Mouse (Mus musculus) megakaryocyte, embryonic 14.5 days (primary cell): ENCODE data around the gene Fry. TPM values are rescaled to one million over a fixed set of nuclear protein-coding genes. Genes with fewer than 3 reads are reported as not detected.

Experiments used
- H3K27me3 ChIP-seq: replicated peaks from 2 replicates; pipeline ENCODE3; 2012; ENCODE audit warnings: inconsistent platforms
- H3K36me3 ChIP-seq: replicated peaks from 2 replicates; pipeline ENCODE3; 2012; ENCODE audit warnings: low read length, inconsistent platforms, mixed read lengths
- H3K4me1 ChIP-seq: 2 replicates; pipeline ENCODE4 v1.6.1; 2012; ENCODE audit warnings: inconsistent platforms
- H3K4me3 ChIP-seq: replicated peaks from 2 replicates; pipeline ENCODE3; 2012; ENCODE audit warnings: moderate library complexity, mild to moderate bottlenecking, inconsistent platforms
- H3K9me3 ChIP-seq: 2 replicates; pipeline ENCODE4 v1.6.1; 2012; ENCODE audit warnings: inconsistent platforms
- FLI1 ChIP-seq: IDR thresholded peaks from 2 replicates; pipeline ENCODE4 v1.6.1; 2012; ENCODE audit warnings: low read length, inconsistent platforms, mixed read lengths
- GATA1 ChIP-seq: IDR thresholded peaks from 3 replicates; pipeline ENCODE4 v1.6.1; 2012; ENCODE audit warnings: mixed read lengths, low read length, inconsistent platforms, borderline replicate concordance
- polyA plus RNA-seq: library from polyadenylated mRNA; stranded (reverse); fragments of >175 nt; gene quantifications from 2 replicates; pipeline ENCODE4 v1.2.3, GENCODE M21; 2012; ENCODE audit warnings: low replicate concordance; ENCODE audit not compliant: insufficient read depth

Gene Fry
- polyA plus RNA-seq, 1 experiment: 1.5 TPM

DNA sequence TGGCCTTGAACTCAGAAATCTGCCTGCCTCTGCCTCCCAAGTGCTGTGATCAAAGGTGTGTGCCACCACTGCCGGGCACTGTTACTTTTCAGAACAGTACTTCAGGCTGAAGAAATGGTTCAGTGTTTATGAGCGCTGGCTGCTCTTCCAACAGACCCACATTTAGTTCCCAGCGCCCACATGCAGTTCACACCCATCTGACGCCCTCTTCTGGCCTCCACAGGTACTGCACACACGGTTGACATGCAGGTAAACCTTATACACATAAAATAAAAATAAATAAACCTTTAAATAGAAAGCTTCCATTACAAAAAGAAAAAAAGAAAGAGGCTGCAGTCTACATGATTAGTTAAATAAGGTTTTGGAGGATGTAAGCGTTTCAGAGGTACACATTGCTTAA is 88.3 kb downstream of the Fry start:
- H3K9me3 ChIP-seq: peaks cover 8% of the 10 kb centered on the region; the same call in 1 of the 2 replicates
- no peaks in the 10 kb centered on the region for H3K27me3 ChIP-seq
- peaks cover 7% of the 10 kb centered on the region for H3K36me3 ChIP-seq
- peaks cover 6% of the 10 kb centered on the region for H3K4me1 ChIP-seq
- no peak overlapping the region for H3K4me3 ChIP-seq
- TF ChIP-seq FLI1: no peak
- TF ChIP-seq GATA1: no peak

DNA sequence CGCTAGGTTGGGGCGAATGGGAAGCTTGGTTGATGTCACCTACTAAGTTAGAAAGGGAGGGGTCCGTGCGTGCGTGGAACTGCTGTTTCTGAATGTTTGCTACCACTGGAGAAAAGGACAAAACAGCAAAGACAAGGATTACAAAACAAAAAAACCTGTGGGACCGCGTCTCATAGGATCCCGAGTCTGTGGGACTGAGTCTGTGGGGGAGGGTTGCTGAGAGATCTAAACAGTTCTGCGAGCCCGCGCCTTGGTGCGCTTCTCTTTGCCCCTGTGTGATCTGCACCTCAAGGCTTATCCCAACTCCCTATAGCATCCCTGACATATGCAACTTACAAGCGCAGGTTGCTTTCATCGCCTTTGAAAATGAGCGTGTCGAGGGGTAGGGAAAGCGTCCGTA is 89.2 kb downstream of the Fry start:
- no peak for TF ChIP-seq FLI1
- no peak for TF ChIP-seq GATA1
- H3K4me1 ChIP-seq: peaks cover 6% of the 10 kb centered on the region
- H3K4me3 ChIP-seq: no peak overlapping the region
- H3K36me3 ChIP-seq: peaks cover 10% of the 10 kb centered on the region
- H3K27me3 ChIP-seq: no peaks in the 10 kb centered on the region
- peaks cover 8% of the 10 kb centered on the region; the same call in 1 of the 2 replicates for H3K9me3 ChIP-seq

DNA sequence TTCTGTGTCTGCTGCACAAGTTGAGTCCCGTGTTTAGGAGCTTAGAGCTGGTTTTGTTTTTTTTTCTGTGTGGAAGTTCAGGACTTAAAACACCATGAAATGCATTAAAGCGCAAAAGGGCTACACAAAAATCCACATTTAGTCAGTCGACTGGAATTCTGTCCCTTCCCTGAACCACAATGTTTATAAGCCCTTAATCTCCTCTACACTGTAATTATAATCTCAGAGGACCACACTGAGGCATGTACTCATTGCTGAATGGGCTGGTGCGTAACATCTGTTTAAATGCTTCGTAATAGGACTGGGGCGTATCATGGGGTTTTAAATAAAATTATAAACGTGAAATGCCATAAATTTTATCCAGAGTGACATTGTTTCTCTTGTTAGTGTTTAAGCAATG is 89.6 kb downstream of the Fry start:
- Histone ChIP-seq H3K4me1 (peaks cover 6% of the 10 kb centered on the region), H3K27me3 (no peaks in the 10 kb centered on the region), H3K36me3 (peaks cover 10% of the 10 kb centered on the region), H3K4me3 (no peak overlapping the region), H3K9me3 (peaks cover 8% of the 10 kb centered on the region; the same call in 1 of the 2 replicates)
- TF ChIP-seq FLI1: no peak
- TF ChIP-seq GATA1: no peak

DNA sequence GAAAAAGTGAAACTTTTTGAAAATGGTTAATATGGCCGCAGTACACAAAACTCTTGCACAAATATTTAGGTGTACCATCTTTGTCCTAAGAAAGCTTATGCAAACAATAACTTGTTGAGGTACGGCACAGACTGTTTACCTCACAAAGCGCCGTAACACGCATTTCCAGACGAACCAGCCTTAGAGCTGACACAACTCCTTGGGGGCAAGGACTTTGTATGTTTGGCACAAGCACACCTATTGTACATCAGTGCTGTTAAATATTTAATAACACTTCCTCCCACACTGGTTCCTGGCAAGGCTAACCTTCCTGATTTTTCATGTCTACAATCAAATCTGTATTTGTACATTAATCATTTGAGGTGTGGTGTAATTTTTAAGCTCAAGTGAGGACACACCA is 95.6 kb downstream of the Fry start:
- H3K9me3 ChIP-seq: peaks cover 21% of the 10 kb centered on the region
- no peak overlapping the region for H3K4me3 ChIP-seq
- no peak for TF ChIP-seq GATA1
- no peaks in the 10 kb centered on the region for H3K27me3 ChIP-seq
- H3K4me1 ChIP-seq: peaks cover 6% of the 10 kb centered on the region
- H3K36me3 ChIP-seq: peaks cover 15% of the 10 kb centered on the region

DNA sequence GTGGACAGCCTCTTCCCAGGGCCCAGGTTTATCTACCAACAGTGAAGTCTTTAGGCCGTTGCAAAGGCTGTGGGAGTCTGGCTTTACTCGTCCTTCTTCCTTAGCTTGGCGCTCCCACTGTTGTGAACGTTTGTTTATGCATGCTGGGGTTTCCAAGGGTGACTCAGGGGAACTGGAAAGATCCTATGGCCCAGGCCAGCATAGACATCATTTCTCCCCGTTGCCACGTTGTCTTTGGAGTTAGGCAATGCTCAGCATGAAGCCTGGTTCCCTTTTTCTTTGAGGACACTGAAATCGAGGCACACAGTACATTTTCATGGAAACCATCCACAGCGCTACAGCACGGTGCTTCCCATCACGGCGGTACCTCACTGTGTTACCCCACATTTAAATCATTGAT is 97.6 kb downstream of the Fry start:
- peaks cover 14% of the 10 kb centered on the region for H3K36me3 ChIP-seq
- no peaks in the 10 kb centered on the region for H3K4me1 ChIP-seq
- H3K4me3 ChIP-seq: peak overlapping the region; percentile 15
- H3K9me3 ChIP-seq: peaks cover 19% of the 10 kb centered on the region
- no peaks in the 10 kb centered on the region for H3K27me3 ChIP-seq
- TF ChIP-seq FLI1: no peak
- TF ChIP-seq GATA1: no peak

DNA sequence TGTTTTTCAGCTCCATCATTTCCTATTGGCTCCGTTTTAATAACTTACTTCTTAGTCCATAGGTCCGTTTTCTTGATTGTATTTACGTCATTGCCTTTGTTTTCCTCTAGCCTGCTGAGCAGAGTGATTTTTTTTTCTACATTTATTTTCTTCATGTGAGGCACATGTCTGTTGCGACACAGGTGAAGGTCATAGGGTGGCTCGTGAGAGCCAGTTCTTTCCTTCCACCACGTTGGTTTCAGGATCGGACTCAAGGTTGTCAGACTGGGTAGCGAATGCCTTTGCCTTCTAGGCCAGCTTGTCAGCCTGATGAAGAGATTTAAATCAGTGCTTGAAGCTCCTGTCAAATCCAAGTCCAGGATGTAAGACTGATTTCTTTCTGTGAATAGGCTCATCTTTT is 101.0 kb downstream of the Fry start:
- TF ChIP-seq FLI1 (no peak), GATA1 (no peak)
- peaks cover 12% of the 10 kb centered on the region for H3K36me3 ChIP-seq
- H3K4me3 ChIP-seq: no peak overlapping the region
- H3K27me3 ChIP-seq: no peaks in the 10 kb centered on the region
- no peaks in the 10 kb centered on the region for H3K4me1 ChIP-seq
- H3K9me3 ChIP-seq: peaks cover 17% of the 10 kb centered on the region

DNA sequence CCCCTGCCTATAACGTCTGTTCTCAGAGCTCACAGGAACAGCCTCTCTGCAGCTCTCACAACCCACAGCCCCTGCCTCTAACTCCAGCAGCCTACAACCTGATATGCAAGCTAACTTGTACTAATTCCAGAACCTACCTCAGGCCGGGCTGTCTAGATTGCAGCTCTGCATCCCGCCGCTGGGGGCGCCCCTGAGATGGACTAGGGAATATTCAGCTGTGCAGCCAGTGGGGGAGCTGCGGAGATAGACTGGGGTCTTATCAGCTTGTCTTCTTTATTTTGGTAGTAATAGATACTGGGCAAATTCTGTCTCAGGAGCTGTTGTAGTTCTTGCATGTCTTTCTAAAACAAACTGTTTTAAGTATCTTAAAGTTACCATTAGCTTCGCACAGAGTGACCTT is 101.9 kb downstream of the Fry start:
- H3K9me3 ChIP-seq: peaks cover 17% of the 10 kb centered on the region
- peaks cover 12% of the 10 kb centered on the region for H3K36me3 ChIP-seq
- no peak overlapping the region for H3K4me3 ChIP-seq
- H3K4me1 ChIP-seq: no peaks in the 10 kb centered on the region
- H3K27me3 ChIP-seq: no peaks in the 10 kb centered on the region
- no peak for TF ChIP-seq GATA1
- no peak for TF ChIP-seq FLI1

DNA sequence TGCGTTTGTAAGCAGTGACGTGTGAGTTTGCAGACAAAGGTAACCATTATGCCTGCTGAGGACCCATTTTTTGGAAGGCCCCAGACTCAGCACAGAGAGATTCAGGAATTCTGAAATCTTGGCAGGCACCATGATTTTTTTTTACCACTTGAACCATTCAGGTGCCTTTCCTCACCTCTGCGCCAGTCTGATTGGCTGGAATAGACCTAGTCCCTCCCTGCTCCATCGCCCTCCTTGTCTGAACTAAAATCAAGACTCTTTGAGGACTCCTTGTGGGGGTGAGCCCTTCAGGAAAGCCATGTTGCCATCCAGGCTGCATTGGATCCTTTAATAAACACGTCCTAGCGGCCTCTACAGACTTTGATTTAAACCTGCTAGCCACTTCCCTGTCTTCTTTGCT is 103.4 kb downstream of the Fry start:
- Histone ChIP-seq H3K4me1 (no peaks in the 10 kb centered on the region), H3K36me3 (peaks cover 6% of the 10 kb centered on the region), H3K4me3 (no peak overlapping the region), H3K27me3 (no peaks in the 10 kb centered on the region), H3K9me3 (peaks cover 11% of the 10 kb centered on the region)
- no peak for TF ChIP-seq FLI1
- no peak for TF ChIP-seq GATA1

DNA sequence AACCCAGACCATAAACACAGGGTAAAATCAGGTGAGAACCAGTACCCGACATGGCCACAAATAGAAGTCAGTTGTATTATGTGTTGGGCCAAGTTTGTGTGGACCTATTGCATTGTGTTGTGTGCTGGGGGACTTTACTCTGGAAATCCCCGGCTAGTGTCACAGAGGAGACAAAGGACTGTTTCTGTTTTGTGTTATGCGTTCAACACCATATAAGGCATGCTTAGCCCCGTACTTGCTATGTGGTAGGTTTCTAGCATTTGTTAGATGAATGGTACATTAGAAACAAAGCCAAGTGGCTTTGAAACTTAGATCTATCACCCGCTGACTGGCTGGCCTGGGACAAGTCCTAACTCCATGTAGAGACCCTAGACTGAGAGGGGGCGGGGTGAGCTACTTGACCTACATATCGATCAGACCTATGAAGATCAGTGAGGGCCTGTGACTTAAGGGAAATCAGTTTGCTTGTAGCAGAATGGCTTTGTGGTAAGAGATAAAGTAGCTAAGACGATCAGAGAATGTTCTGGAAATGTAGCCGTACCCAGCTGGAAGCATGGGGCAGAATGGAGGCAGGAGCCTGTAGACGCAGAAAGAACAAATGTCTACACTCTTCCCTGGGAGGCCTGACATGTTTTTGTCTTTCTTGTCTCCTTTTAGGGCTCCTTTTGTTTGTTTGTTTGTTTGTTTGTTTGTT is 105.2 kb downstream of the Fry start:
- Histone ChIP-seq H3K4me1 (no peaks in the 10 kb centered on the region), H3K4me3 (no peak overlapping the region), H3K36me3 (peaks cover 2% of the 10 kb centered on the region), H3K9me3 (no peaks in the 10 kb centered on the region), H3K27me3 (no peaks in the 10 kb centered on the region)
- no peak for TF ChIP-seq FLI1
- no peak for TF ChIP-seq GATA1

DNA sequence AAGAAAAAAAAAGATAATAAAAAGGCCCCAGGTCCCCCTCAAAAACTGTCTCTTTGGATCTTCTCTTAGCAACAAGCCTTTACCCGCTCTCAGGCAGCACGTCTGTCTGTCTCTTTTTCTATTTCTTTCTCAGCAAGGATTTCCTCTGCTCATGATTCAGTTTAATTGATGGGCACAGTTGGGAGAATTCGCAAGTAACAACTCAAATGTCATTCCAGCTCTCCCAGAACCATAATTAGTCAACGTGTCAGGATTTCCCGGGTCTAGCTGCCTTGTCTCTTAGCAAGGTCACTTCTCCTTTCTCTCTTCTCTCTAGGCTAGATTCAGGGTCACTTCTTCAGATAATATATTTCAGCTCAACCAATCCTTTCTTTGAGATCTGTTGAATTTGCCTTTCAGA is 110.6 kb downstream of the Fry start:
- Histone ChIP-seq H3K9me3 (peaks cover 3% of the 10 kb centered on the region), H3K36me3 (no peaks in the 10 kb centered on the region), H3K4me3 (no peak overlapping the region)

DNA sequence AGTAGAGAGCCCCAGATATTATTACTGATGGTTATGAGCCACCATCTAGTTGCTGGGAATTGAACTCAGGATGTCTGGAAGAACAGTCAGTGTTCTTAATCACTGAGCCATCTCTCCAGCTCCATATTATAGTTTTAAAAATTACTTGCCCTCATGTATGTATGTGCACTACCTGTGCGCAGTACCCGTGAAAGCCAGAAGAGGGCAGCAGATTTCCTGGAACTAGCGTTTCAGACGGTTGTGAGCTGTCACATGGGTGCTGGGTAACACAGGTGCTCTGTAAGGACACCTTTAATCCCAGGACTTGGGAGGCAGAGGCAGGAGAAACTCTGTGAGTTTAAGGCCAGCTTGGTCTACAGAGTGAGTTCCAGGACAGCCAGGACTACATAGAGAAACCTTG is 111.3 kb downstream of the Fry start:
- TF ChIP-seq FLI1 (no peak), GATA1 (no peak)
- Histone ChIP-seq H3K4me3 (no peak overlapping the region), H3K9me3 (peaks cover 3% of the 10 kb centered on the region)

More for the DNA sequence above, 110.6 kb downstream of the Fry start:
- Histone ChIP-seq H3K27me3 (no peaks in the 10 kb centered on the region), H3K4me1 (no peaks in the 10 kb centered on the region)
- TF ChIP-seq GATA1: no peak

More for the DNA sequence above, 111.3 kb downstream of the Fry start:
- H3K27me3 ChIP-seq: no peaks in the 10 kb centered on the region
- H3K4me1 ChIP-seq: no peaks in the 10 kb centered on the region
- H3K36me3 ChIP-seq: no peaks in the 10 kb centered on the region
